Mouse (Mus musculus): ENCODE measurements around the gene Gm6358. TPM values are rescaled to one million over a fixed set of nuclear protein-coding genes. Genes with fewer than 3 reads are reported as not detected.
"Not testable (repeated sequence)": the region's sequence is repeated elsewhere in the genome, so short reads cannot be mapped to it uniquely, and the experiment has no call there.

Gm6358 gene
- not detected in 2 replicates for polyA plus RNA-seq (2015; fragmentation: Nextera tagmentation; extraction: Ambion mirVana)

DNA sequence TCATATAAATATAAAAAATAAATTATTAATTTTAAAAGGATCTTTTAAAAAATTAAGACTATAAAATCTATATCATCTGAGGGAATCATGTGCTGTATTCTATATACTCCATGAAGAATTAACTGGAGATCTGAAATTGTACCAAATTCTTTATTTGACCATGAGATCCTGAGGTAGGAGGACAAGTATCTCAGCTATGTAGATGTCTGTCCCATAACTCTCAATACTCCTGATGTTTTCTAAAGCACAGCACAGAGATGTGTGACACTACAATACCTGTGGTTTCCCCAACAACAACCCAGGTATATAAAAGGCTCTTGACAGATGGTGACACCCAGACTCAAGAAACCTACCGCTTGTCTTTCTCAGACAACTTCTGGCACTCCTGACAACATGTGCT lies at the start of gene Gm6358:
TSS of gene Gm6358 (plus strand) at position 301 of the 400 bp plus-strand sequence.
- 98% methylated on average over 1 of the region's 1 CpGs for WGBS
- no peak for ATAC-seq (replicated peaks)
- Histone ChIP-seq H3K36me3 (replicated peaks) (no peaks in the 10 kb centered on the region), H3K4me2 (no peak within 1 kb of the TSS), H3K4me1 (no peaks in the 10 kb centered on the region), H3K27me3 (replicated peaks) (no peaks in the 10 kb centered on the region), H3K9ac (no peak within 1 kb of the TSS), H3K4me3 (no peak within 1 kb of the TSS), H3K9me3 (no peaks in the 10 kb centered on the region), H3K27ac (no peak within 1 kb of the TSS)

DNA sequence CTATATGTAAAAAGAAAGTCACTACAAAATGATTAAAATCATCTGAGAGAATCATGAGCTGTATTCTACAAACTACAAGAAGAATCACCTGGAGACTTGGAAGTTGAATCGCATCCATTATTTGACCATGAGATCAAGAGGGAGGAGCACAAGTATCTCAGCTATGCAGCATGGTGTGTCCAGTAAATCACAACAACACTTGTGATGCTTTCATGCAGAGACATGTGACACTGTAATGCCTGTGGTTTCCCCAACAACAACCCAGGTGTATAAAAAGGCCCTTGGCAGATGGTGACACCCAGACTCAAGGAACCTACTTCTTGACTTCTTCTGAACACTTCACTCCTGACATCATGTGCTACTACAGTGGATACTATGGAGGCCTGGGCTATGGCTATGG lies 10.1 kb downstream of the Gm6358 start, which contains the start of gene Gm10061:
TSS of gene Gm10061 (plus strand) at position 301 of the 400 bp plus-strand sequence.
- Histone ChIP-seq H3K4me1 (no peaks in the 10 kb centered on the region), H3K36me3 (replicated peaks) (no peaks in the 10 kb centered on the region), H3K27me3 (replicated peaks) (no peaks in the 10 kb centered on the region), H3K4me2 (no peak within 1 kb of the TSS), H3K4me3 (no peak within 1 kb of the TSS), H3K9me3 (no peaks in the 10 kb centered on the region), H3K27ac (no peak within 1 kb of the TSS), H3K9ac (no peak within 1 kb of the TSS)
- WGBS, result 96% methylated on average over 1 of the region's 1 CpGs
- ATAC-seq (replicated peaks), result no peak

DNA sequence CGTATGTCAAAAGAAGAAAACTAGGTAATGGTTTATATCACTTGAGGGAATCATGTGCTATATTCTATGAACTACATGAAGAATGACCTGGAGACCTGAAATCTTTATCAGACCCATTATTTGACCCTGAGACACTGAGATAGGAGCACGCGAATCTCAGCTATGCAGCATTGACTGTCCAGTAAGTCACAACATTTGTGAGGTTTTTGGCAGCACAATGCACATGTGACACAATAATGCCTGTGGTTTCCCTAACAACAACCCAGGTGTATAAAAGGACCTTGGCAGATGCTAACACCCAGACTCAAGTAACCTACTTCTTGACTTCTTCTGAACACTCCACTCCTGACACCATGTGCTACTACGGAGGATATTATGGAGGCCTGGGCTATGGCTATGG lies 17.0 kb downstream of the Gm6358 start, which contains the start of gene Gm9789:
TSS of gene Gm9789 (plus strand) at position 301 of the 400 bp plus-strand sequence.
- Histone ChIP-seq H3K9me3 (no peaks in the 10 kb centered on the region), H3K4me2 (no peak within 1 kb of the TSS), H3K4me3 (no peak within 1 kb of the TSS), H3K36me3 (replicated peaks) (no peaks in the 10 kb centered on the region), H3K27ac (no peak within 1 kb of the TSS), H3K9ac (no peak within 1 kb of the TSS), H3K27me3 (replicated peaks) (no peaks in the 10 kb centered on the region), H3K4me1 (no peaks in the 10 kb centered on the region)
- ATAC-seq (replicated peaks), result no peak
- 94% methylated on average over 4 of the region's 4 CpGs for WGBS

DNA sequence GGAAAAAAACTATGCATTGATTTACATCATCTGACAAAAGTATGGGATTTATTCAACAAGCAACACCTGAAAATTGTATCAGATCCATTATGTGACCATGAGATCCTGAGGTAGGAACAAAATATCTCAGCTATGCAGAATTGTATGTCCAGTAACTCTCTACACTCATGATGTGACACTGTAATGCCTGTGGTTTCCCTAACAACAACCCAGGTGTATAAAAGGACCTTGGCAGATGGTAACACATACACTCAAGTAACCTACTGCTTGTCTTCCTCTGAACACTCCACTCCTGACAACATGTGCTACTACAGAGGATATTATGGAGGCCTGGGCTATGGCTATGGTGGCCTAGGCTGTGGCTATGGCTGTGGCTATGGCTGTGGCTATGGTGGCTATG lies 28.5 kb downstream of the Gm6358 start, which contains the start of gene Gm7735:
TSS of gene Gm7735 (plus strand) at position 301 of the 400 bp plus-strand sequence.
- not testable (repeated sequence) for H3K9me3 ChIP-seq; H3K4me1 ChIP-seq; H3K36me3 ChIP-seq (replicated peaks); H3K27me3 ChIP-seq (replicated peaks); H3K27ac ChIP-seq; H3K4me3 ChIP-seq; ATAC-seq (replicated peaks); H3K4me2 ChIP-seq; H3K9ac ChIP-seq

DNA sequence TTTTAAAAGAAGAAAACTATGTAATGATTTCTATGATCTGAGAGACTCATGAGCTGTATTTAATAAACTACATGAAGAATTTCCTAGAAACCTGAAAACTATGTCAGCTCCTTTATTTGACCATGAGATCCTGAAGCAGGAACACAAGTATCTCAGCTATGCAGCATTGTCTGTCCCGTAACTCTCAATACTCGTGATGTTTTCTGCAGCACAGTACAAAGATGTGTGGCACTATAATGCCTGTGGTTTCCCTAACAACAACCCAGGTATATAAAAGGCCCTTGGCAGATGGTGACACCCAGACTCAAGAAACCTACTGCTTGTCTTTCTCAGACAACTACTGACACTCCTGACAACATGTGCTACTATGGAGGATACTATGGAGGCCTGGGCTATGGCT lies 33.8 kb downstream of the Gm6358 start, which contains the start of gene 1110057P08Rik:
TSS of gene 1110057P08Rik (plus strand) at position 301 of the 400 bp plus-strand sequence.
- Histone ChIP-seq H3K4me3 (no peak within 1 kb of the TSS), H3K27ac (no peak within 1 kb of the TSS), H3K9me3 (no peaks in the 10 kb centered on the region), H3K27me3 (replicated peaks) (no peaks in the 10 kb centered on the region), H3K9ac (no peak within 1 kb of the TSS), H3K4me2 (no peak within 1 kb of the TSS), H3K4me1 (no peaks in the 10 kb centered on the region), H3K36me3 (replicated peaks) (no peaks in the 10 kb centered on the region)
- no peak for ATAC-seq (replicated peaks)
- 65% methylated on average over 2 of the region's 2 CpGs for WGBS

DNA sequence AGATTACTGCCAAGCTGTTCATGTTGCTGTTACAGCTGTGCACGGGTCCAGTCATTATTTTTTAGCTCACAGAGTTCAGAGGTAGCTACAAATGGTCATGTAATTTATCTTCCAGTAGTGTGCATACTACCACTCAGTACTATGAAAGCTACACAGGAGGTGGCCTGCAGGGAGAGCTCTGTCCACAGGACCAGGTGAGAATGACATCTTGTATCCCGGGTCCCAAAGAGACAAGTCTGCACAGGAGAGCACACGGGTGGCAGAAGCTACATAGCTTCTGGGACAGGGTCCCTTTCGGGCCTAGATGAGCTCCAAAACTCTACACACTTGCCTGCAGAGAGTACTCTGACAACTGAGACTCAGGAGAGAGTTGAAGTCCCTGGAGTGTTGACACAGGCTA lies 48.0 kb downstream of the Gm6358 start:
- WGBS, result 86% methylated on average over 4 of the region's 4 CpGs
- H3K9me3 ChIP-seq, result no peaks in the 10 kb centered on the region
- H3K4me2 ChIP-seq, result no peak overlapping the region
- no peak overlapping the region for H3K27ac ChIP-seq
- no peak for ATAC-seq (replicated peaks)
- no peaks in the 10 kb centered on the region for H3K36me3 ChIP-seq (replicated peaks)
- no peaks in the 10 kb centered on the region for H3K4me1 ChIP-seq
- H3K27me3 ChIP-seq (replicated peaks), result no peaks in the 10 kb centered on the region
- H3K9ac ChIP-seq, result no peak overlapping the region
- no peak overlapping the region for H3K4me3 ChIP-seq

Other genes starting within 250 kb of the Gm6358 start
- not detected in 2 replicates for gene Krtap19-5, start 244.4 kb upstream of the Gm6358 start, polyA plus RNA-seq (2015; fragmentation: Nextera tagmentation; extraction: Ambion mirVana)
- not detected in 2 replicates for gene Krtap19-9b, start 208.6 kb upstream of the Gm6358 start, polyA plus RNA-seq (2015; fragmentation: Nextera tagmentation; extraction: Ambion mirVana)
- not detected in 2 replicates for gene Krtap16-3, start 178.0 kb upstream of the Gm6358 start, polyA plus RNA-seq (2015; fragmentation: Nextera tagmentation; extraction: Ambion mirVana)
- not detected in 2 replicates for gene Krtap22-2, start 130.1 kb upstream of the Gm6358 start, polyA plus RNA-seq (2015; fragmentation: Nextera tagmentation; extraction: Ambion mirVana)
- gene Gm10229, start 125.6 kb upstream of the Gm6358 start, polyA plus RNA-seq (2015; fragmentation: Nextera tagmentation; extraction: Ambion mirVana), result not detected in 2 replicates
- not detected in 2 replicates for gene Krtap6-1, start 109.2 kb upstream of the Gm6358 start, polyA plus RNA-seq (2015; fragmentation: Nextera tagmentation; extraction: Ambion mirVana)
- not detected in 2 replicates for gene Gm10228, start 99.4 kb upstream of the Gm6358 start, polyA plus RNA-seq (2015; fragmentation: Nextera tagmentation; extraction: Ambion mirVana)
- not detected in 2 replicates for gene Krtap6-5, start 93.0 kb upstream of the Gm6358 start, polyA plus RNA-seq (2015; fragmentation: Nextera tagmentation; extraction: Ambion mirVana)
- gene 1110025L11Rik, start 76.8 kb upstream of the Gm6358 start, polyA plus RNA-seq (2015; fragmentation: Nextera tagmentation; extraction: Ambion mirVana), result not detected in 2 replicates
- not detected in 2 replicates for gene Krtap6-3, start 56.8 kb upstream of the Gm6358 start, polyA plus RNA-seq (2015; fragmentation: Nextera tagmentation; extraction: Ambion mirVana)
- gene Gm10061, start 10.2 kb downstream of the Gm6358 start, polyA plus RNA-seq (2015; fragmentation: Nextera tagmentation; extraction: Ambion mirVana), result not detected in 2 replicates
- gene Gm9789, start 17.1 kb downstream of the Gm6358 start, polyA plus RNA-seq (2015; fragmentation: Nextera tagmentation; extraction: Ambion mirVana), result not detected in 2 replicates
- not detected in 2 replicates for gene Gm7735, start 28.6 kb downstream of the Gm6358 start, polyA plus RNA-seq (2015; fragmentation: Nextera tagmentation; extraction: Ambion mirVana)
- not detected in 2 replicates for gene 1110057P08Rik, start 33.9 kb downstream of the Gm6358 start, polyA plus RNA-seq (2015; fragmentation: Nextera tagmentation; extraction: Ambion mirVana)
- gene Krtap20-2, start 65.0 kb downstream of the Gm6358 start, polyA plus RNA-seq (2015; fragmentation: Nextera tagmentation; extraction: Ambion mirVana), result not detected in 2 replicates

Measured in midbrain, embryonic 15.5 days (tissue).